Comparison of ENCODE assay signal across 22 mouse cellular contexts in genomic region chr2:118141651-118142050, GRCm38 (mm10). TPM values are rescaled to one million over a fixed set of nuclear protein-coding genes. Genes with fewer than 3 reads are reported as not detected.
DNase-seq lines count a peak whose midpoint lies in the region; ATAC-seq lines count a peak whose summit lies in the region.
"Had no signal": no experiment of that assay in that cellular context is flagged by ENCODE, and none has a peak within 500 bp of the region (broad histone marks: within the 10 kb centered on the region; RNA-seq: fewer than 3 reads in every experiment).

No protein-coding gene starts in this region.

- H3K4me2 ChIP-seq in forebrain, embryonic 12.5 days: no peak overlapping the region

- H3K4me3 ChIP-seq in forebrain, embryonic 10.5 days: no peak overlapping the region
- H3K4me3 ChIP-seq in forebrain, embryonic 12.5 days (replicated peaks): no peak overlapping the region
- no peak overlapping the region for H3K4me3 ChIP-seq in heart, embryonic 10.5 days

- H3K4me1 ChIP-seq in forebrain, embryonic 10.5 days: peaks cover 3% of the 10 kb centered on the region; the same call in 1 of the 2 replicates
- no peaks in the 10 kb centered on the region for H3K4me1 ChIP-seq in forebrain, embryonic 12.5 days
- H3K4me1 ChIP-seq in heart, embryonic 10.5 days: no peaks in the 10 kb centered on the region

- no peak overlapping the region for H3K9ac ChIP-seq in forebrain, embryonic 12.5 days

- peak overlapping the region; percentile 56; the same call in 1 of the 2 replicates for H3K27ac ChIP-seq in forebrain, embryonic 10.5 days
- no peak overlapping the region for H3K27ac ChIP-seq in forebrain, embryonic 12.5 days
- no peak overlapping the region for H3K27ac ChIP-seq in heart, embryonic 10.5 days

- ATAC-seq in forebrain, embryonic 12.5 days (ENCODE audit: low FRiP score): no peak
- ATAC-seq: activated CD4-positive, CD25-positive, alpha-beta regulatory T cell, adult 4 months; CD4-positive, CD25-positive, alpha-beta regulatory T cell, adult 4 months; Patski had no signal

- DNase-seq in forebrain, embryonic 10.5 days (ENCODE audit: extremely low spot score, low spot score): no peak
- peak; percentile 55 for DNase-seq in heart, adult 11 months
- no peak for DNase-seq in heart, adult 8-10 months (ENCODE audit: low spot score)
- peak; percentile 61 for DNase-seq in heart, embryonic 10.5 days (ENCODE audit: low spot score)
- no peak for DNase-seq in heart, postnatal 10 days
- DNase-seq: adrenal gland, adult 2 months; adrenal gland, adult 8-10 months; adrenal gland, postnatal 10 days; adrenal gland, postnatal 14 days; adrenal gland, postnatal 25 days; adrenal gland, postnatal 36 days; B cell, adult 2 months; cerebellum, adult 11 months; cerebellum, adult 11-12 months; cerebellum, adult 18-20 months had no signal

- 90% methylated on average over 10 of the region's 10 CpGs for WGBS in forebrain, embryonic 10.5 days
- WGBS in forebrain, embryonic 12.5 days: 92% methylated on average over 10 of the region's 10 CpGs
- WGBS in heart, embryonic 10.5 days: 85% methylated on average over 10 of the region's 10 CpGs

- H3K9me3 ChIP-seq in forebrain, embryonic 10.5 days: no peaks in the 10 kb centered on the region
- no peaks in the 10 kb centered on the region for H3K9me3 ChIP-seq in forebrain, embryonic 12.5 days
- H3K9me3 ChIP-seq in heart, embryonic 10.5 days: no peaks in the 10 kb centered on the region

- intact Hi-C loops in heart, postnatal 10 days (cut with DNase I): no loop called here

- H3K27me3 ChIP-seq in forebrain, embryonic 10.5 days (ENCODE audit: poor library complexity, severe bottlenecking): no peaks in the 10 kb centered on the region
- no peaks in the 10 kb centered on the region for H3K27me3 ChIP-seq in forebrain, embryonic 12.5 days
- no peaks in the 10 kb centered on the region for H3K27me3 ChIP-seq in heart, embryonic 10.5 days (ENCODE audit: insufficient read depth, poor library complexity, severe bottlenecking)
- H3K27me3 ChIP-seq: CH12.LX, Patski had no signal

- no peaks in the 10 kb centered on the region for H3K36me3 ChIP-seq in forebrain, embryonic 10.5 days (replicated peaks)
- no peaks in the 10 kb centered on the region for H3K36me3 ChIP-seq in forebrain, embryonic 12.5 days (replicated peaks)
- H3K36me3 ChIP-seq in heart, embryonic 10.5 days: no peaks in the 10 kb centered on the region
- H3K36me3 ChIP-seq: G1E had no signal

RNA-seq across cellular contexts. Expression of gene Thbs1, which starts 30.0 kb away (rescaled TPM):
- polyA plus RNA-seq in forebrain, embryonic 10.5 days (2016; fragmentation: Nextera tagmentation; extraction: Ambion mirVana): 40.0 and 40.9 TPM in 2 replicates
- 31.7 and 40.6 TPM in 2 replicates for polyA plus RNA-seq in forebrain, embryonic 12.5 days (2016; fragmentation: Nextera tagmentation; extraction: Ambion mirVana)
- total RNA-seq in heart, adult 8-10 months (2022): 10 to 100 TPM in 2 of 4 experiments, 1 to 10 TPM in 2; 8.2 to 44.4 (median 9.2) TPM
- polyA plus RNA-seq in heart, embryonic 10.5 days (2016; fragmentation: Nextera tagmentation; extraction: Ambion mirVana): 37.8 and 47.0 TPM in 2 replicates
- 10 to 100 TPM; 35.1 to 37.0 TPM for total RNA-seq in heart, postnatal 10 days (2021)
- total RNA-seq: G1E, MEL had no signal
- polyA plus RNA-seq: activated CD4-positive, CD25-positive, alpha-beta regulatory T cell, adult 4 months had no signal

Comparison
In these comparisons a context has a peak if more than half of its experiments do, and no peak if none do; other contexts are left out.
1. DNase-seq: peak in heart, adult 11 months (single experiment) and heart, embryonic 10.5 days (single experiment); none in forebrain, embryonic 10.5 days (single experiment), heart, adult 8-10 months (single experiment) and heart, postnatal 10 days (0 of 2).